Mouse (Mus musculus): Measurements from ENCODE around the gene Ccsap.

The Ccsap gene

DNA sequence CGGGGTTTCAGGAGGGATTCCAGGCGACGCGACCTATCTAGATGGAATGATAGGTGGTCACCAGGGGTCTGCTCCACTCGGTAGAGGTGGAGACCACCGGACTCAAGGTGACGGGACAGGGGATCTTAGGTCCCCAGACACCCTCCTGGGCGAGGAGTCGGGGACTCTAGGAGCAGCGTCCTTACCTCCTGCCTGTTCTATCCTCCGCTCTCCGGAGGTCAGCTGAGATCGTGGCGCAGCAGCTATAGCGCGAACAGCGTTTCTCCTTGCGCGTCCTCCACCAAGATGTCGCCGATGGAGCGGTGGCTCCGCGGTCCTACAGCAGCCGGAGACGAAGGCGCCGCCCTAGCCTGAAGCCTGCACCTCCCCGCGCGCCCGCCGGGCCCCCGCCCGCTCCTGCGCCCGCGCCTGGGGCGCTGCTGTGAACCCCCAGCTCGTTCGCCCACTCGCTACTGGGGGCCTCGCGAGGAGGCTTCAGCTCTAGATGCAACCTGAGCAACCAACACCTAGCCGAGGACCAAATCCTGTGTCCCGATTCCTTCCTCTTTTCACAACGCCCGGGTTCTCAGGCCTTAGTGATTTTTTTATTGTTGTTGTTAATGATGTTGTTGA is at the start of gene Ccsap:
TSS of gene Ccsap (minus strand) at position 562 of the 612 bp plus-strand sequence.
- no peak for DNase-seq (ENCODE audit: low read depth, low spot score)

DNA sequence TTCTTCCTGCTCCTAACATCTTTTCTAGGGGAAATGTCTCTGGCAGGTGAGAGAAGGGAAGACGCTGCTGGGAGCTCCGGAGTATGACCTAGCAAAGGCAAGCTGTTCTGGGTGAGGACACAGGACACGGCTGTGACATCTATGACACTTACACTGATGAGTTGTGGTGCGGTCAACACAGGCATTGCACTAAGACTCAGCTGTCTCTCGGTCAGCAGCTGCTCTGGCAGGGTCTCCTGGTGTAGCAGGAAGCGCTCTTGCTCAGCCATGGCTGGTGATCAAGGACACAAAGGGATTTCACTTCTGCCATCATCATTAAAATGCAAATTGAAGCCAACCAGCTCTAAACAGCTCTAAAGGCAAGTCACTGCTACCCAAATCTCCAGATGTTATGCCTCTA is 47.6 kb upstream of the Ccsap start:
- no peak for DNase-seq (ENCODE audit: low read depth, low spot score)

DNA sequence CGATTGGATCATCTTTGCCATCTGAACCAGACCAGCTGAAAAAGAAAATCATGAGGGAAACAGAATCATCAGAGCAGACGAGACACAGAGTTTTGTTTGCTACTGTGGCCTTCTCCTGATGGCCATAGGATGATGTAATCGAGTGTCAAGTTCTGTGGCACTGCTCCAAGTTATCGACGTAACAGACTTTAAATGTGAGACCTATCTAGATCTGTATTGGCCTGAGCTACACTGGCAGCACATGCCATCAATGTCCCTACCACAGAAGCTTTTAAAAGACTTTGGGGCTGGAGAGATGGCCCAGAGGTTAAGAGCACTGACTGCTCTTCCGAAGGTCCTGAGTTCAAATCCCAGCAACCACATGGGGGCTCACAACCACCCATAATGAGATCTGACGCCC is 42.6 kb upstream of the Ccsap start:
- DNase-seq (ENCODE audit: low read depth, low spot score), result no peak

DNA sequence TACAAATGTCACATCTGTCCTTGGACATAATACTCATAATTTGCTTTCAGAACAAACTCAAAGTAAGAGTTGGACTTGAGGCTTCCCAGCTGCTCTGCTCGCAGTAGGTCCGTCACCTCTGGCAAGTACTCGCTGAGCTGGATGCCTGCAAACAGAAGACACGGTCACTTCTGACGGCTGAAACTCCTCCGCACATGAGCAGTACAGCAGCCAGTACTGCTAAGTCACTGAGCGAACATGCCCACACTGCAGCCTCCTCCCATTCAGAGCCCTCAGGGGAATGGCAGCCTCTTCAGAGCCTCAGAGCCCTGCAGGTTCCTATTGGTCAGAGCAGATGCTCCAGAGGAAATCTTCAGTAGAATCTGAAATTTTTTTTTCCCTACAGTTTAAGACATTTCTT is 39.4 kb upstream of the Ccsap start:
- DNase-seq (ENCODE audit: low read depth, low spot score), result no peak

DNA sequence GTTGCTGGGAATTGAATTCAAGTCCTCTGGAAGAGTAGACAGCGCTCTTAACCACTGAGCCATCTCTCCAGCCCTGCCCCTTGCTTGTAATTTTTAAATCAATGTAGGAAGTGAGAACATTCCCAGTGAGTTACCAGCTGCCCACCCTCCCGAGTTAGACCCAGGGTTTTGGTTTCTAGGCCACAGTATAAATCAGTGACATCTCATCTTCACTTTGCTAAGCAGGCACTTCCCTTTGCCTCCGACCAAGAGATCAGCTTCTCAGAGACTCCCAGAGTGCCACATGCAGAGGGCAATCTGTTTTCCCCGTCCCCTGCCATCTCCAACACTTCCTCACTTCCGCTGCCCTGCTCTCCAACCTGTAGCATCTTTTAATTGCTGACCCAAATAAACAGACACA is 38.6 kb upstream of the Ccsap start:
- no peak for DNase-seq (ENCODE audit: low read depth, low spot score)

DNA sequence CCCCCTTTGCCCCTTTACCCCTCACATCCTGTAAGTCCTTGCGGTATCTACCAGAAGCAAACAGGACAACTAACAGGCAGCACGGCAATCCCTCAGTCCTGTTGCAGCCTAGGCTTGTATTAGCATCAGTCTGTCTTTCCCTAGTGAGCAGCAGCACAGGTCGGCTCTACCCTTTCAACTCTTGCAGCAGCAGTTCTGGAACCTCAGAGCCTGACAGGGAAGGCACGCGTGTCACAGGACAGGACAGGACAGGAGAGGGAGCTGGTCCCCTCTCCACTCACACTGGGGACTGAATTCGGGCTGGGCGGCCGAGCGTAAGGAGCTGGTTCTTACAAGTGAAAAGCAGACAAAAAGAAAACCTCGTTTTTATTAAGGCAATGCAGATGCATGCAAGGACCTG is 36.8 kb upstream of the Ccsap start:
- DNase-seq (ENCODE audit: low read depth, low spot score), result no peak

DNA sequence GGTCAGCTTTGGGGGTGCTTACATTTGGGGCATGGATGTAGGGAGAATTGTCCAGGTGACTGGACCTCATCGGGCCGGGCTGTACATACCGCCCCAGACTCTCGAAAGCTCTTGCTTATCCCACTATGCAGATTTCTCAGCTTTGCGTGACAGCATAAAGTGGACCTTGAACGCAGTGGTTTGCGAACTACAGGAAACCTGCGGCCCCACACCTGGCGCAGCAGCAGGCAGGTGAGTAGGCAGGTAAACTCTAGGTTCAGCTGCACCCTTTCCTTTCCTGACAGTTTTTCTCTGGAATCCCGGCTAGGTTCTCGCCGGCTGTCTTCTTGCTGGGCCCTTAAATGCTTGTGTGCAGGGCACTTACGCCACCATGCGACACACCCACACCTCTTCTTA is 36.4 kb upstream of the Ccsap start:
- no peak for DNase-seq (ENCODE audit: low read depth, low spot score)

DNA sequence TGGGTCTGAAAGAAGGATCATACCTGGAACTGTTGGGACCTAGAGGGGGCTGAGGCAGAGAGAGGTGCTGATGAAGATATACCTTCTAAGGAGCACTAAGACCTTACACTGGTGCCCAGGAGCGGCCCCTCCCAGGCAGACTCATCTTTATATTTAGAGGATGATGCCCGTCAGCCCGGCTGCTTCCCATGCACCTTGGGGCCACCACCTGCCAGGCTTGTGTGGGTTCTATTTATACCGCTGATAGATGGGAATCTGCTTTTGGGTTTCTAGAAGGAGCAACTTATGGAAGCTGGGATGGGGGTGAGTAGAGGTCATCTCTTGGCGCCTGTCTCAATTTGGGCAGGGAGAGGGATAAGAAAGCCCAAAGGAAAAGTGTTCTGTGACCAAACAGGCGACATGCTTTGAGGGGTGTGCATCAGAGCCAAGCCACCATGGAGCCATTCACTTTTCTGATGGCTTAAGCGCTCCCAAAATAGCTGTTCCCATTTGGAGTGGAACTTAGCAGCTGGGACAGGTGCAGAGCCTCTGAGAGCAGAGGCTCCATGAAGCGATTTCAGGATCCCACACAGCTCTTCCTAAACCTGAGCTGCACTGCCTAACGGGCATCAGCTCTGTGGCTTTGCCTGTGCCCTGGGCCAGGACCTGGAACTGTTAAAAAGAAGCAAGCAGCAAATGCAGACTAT is 35.8 kb upstream of the Ccsap start:
- no peak for DNase-seq (ENCODE audit: low read depth, low spot score)

DNA sequence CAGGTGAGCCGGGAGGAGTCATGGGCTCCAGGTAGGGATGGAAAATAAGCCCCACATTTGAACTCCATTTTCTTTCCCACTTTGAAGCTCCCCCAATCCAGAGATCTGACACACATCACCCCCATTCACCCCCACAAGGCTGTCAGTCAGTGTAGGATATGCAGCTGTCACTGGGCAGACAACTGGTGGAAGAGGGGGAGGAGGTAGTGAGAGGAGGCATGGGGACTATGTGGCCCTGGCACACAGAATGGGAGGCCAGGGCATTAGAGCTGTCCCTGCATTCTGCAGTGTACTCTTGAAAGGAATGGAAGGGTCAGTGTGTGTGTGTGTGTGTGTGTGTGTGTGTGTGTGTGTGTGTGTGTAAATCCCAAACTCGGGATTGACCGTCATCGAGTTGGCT is 35.2 kb upstream of the Ccsap start:
- no peak for DNase-seq (ENCODE audit: low read depth, low spot score)

DNA sequence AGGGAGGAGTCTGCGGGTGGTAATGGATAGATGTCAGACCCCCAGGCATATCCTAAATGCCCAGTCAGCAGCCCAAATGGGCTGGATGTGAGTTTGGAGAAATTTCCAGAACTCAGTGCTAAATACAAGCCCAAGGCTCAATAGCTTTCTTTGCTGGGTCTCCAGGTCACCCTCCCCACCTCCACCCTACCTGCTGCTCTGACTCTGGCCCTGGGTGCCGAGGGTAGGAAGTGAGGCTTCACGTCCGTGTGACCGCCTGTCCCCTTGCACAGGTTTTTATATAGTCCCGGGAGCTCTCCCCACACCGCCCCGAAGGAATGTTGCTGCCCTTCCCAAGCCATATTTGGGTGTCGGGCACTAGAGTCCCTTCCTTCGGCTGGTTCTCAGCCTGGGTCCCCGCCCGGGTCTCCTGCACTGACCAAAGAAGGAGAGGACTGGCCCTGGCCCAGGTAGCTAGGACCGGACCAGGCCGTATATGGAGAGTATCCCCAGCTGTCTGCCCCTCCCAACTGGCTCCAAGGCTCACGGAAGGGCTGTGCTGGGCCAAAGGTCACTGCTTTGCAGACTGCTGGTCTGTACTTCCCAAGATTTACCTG is 34.6 kb upstream of the Ccsap start, which contains the start of gene Acta1:
TSS of gene Acta1 (minus strand) at position 250 of the 596 bp plus-strand sequence.
- DNase-seq (ENCODE audit: low read depth, low spot score), result no peak

DNA sequence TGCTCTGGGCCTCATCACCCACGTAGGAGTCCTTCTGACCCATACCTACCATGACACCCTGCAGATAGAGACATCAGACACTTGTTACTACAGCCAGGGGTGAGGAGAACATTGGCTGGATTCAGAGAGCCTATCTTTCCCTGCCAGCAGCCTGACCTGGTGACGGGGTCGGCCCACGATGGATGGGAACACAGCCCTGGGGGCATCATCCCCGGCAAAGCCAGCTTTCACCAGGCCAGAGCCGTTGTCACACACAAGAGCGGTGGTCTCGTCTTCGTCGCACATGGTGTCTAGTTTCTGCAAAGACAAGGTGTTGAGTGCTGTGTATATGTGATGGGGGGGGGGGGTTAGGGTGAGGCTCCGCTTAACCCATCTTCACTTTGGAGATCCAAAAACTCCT is 33.4 kb upstream of the Ccsap start:
- DNase-seq (ENCODE audit: low read depth, low spot score), result no peak

DNA sequence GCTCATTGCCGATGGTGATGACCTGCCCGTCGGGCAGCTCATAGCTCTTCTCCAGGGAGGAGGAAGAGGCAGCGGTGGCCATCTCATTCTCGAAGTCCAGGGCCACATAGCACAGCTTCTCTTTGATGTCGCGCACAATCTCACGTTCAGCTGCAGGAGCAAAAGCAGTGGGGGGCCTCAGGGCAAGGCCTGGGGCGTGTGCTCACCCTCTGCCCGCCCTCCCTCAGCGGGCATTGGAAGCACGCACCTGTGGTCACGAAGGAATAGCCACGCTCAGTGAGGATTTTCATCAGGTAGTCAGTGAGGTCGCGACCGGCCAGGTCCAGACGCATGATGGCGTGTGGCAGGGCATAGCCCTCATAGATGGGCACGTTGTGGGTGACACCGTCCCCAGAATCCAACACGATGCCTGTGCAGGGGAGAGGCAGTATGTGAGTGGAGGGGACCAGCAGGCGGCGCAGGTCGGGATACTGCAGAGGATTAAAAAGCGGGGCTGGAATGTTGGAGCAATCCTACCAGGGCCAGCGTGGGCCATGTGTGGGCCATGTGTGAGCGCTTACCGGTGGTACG is 32.7 kb upstream of the Ccsap start:
- no peak for DNase-seq (ENCODE audit: low read depth, low spot score)

DNA sequence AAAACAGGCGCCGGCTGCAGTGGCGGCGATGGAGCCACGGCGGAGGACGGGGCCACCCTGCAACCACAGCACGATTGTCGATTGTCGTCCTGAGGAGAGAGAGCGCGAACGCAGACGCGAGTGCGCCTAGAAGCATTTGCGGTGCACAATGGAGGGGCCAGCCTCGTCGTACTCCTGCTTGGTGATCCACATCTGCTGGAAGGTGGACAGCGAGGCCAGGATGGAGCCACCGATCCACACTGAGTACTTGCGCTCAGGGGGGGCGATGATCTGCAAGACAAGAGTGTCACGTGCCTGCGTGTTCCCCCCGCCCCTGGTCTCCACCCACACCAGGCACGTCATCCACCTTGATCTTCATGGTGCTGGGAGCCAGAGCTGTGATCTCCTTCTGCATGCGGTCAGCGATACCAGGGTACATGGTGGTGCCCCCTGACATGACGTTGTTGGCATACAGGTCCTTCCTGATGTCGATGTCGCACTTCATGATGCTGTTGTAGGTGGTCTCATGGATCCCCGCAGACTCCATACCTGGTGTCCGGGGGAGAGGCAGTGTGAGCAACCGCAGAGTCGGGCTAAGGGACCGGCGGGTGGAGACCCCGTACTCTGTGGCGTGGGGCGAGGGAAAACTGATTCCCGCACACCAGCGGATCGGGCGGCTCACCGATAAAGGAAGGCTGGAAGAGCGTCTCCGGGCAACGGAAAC is 32.0 kb upstream of the Ccsap start:
- DNase-seq (ENCODE audit: low read depth, low spot score), result peak; percentile 74

DNA sequence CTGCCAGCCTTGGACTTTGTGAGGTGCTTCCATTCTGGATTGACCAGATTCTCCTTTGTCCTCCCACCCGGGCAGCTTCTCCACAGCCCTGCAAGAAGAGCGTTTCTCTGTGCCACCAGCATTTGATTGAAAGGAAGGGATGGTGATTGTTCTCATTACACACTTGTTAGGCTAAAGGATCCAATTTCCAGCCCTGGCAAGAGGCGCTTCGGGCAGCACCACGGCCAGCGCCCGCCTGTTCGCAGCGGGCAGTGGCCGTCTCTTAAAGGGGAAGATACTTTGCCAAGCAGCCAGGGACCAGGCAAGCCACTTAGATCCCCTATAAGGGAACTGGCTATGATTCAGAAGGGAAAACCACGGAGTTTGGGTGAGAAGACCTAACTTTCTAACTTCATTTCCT is 31.3 kb upstream of the Ccsap start:
- DNase-seq (ENCODE audit: low read depth, low spot score), result no peak

DNA sequence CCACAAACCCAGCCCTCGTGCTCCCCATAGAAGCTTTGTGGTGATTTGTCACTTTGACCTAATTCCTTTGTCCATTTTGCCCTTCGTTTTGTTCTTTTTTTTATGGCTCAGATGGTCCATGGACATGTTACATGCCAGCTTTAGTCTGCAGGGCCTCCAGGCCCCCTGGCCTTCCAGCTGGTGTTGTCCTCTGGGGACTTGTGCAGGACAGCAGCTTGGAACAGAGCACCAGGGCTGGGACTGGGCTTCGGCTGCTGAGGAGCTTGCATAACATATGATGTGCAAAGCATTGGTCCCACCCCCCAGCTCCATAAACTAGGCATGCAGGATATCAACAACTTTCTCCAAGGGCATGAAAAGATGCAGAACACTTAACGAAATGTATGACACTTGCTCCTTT is 29.8 kb upstream of the Ccsap start:
- no peak for DNase-seq (ENCODE audit: low read depth, low spot score)

DNA sequence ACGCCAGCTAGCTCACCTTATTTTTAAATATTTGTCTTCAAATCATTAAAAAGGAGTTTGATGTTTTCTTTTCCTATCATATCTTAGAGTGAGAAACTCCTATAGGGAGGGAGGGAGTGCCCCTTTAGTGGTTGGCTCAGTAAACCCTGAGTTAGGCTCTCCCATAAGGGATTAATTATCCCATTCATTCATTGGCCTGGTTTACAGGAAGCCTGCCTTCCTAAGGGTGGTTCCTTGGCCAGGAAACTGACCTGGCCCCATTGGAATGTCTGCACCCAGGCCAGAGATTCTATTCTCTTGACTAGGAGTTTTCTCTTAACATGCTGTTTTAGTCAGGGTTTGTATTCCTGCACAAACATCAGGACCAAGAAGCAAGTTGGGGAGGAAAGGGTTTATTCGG is 27.9 kb upstream of the Ccsap start:
- no peak for DNase-seq (ENCODE audit: low read depth, low spot score)

DNA sequence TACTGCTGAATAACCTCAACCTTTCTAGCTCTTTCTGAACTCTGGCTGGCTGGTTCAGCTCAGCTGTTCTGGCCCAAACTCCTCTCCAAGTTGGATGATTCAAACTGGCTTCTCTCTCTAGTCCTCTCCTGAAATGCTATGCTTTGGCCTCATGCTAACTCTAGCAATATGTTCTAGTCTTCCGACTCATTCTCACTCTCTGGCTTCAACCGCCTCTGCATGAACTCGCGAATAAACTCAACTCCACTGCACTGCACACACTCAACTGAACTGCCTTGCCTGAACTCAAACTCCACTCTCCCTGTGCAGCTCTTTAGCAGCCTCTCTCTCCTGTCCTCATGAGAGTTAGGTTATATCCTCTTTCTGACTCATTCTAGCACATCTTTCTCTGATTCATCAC is 27.2 kb upstream of the Ccsap start:
- no peak for DNase-seq (ENCODE audit: low read depth, low spot score)

DNA sequence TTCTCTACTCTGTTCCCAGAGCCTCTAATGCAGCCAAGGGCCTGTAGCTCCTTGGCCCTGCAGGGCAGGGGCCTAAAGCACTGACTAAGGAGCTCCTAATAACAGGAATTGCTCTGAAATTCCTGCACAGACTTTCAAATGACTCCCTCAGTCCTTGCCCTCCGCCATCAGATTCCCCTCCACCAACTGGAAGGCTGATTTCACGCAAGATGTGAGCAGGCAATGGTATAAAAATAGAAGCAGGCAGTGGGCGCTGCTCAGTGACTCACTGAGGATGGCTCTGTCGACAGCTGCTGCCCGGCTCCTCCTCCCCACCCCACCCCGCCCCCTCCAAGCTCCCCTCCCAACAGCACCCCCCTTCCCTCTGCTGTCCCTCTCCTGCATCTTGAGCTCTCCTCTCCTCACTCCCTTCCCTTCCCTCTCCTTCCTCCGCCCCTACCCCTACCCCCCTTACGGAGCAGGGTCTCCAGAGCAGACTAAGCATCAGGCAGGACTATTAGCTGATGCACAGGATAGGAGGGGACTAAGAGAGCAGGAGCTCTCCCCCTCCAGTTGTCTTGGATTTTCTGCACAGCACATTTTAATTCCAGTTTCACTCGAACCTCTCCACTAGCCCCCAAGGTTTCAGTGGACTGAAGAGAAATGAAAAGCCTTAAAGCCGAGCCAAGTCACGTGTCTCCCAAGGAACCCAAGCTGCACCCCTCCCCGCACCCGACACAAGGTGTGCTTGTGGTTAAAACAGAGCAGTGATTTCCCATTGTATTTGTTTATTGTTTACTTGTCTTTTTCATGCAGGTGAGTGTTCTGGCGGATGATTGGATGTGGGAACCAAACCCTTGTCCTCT is 24.9 kb upstream of the Ccsap start:
- DNase-seq (ENCODE audit: low read depth, low spot score), result peak; percentile 49

DNA sequence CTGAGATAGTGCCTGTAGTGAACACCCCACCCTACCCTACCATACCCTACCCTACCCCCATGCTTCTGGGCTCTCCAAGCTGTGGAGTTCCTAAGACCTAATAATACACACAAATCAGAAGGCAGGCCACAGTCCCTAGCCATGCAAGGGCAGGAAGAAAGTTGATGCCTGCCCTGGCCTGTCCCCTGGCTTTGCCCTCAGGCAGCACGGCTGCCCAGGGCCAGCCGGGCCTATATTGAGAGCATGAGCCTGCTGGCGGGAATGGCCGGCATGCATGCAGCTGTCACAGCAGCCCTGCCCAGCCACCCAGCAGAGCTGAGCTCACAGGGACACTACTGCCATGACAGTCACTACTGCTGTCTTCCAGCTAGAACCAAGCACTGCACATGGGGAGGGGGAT is 23.1 kb upstream of the Ccsap start:
- no peak for DNase-seq (ENCODE audit: low read depth, low spot score)

DNA sequence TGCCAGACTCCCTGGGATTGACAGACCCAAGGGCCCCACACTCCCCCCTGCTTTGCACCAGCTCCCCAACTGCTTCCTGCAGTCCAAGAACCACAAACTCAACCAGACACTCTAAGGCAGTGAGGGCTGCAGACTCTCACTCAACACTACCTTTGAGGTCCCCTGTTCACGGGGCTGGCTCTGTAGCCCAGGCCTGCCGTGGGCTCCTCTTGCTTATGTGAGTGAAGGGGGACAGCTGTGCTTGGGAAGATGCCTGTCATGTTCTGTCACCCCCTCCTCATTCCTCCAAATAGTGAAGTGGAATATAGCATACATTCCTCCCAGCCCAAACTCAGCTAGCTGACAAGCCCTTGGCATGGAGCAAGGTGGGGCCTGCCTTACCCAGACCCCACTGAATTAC is 22.4 kb upstream of the Ccsap start:
- DNase-seq (ENCODE audit: low read depth, low spot score), result no peak

DNA sequence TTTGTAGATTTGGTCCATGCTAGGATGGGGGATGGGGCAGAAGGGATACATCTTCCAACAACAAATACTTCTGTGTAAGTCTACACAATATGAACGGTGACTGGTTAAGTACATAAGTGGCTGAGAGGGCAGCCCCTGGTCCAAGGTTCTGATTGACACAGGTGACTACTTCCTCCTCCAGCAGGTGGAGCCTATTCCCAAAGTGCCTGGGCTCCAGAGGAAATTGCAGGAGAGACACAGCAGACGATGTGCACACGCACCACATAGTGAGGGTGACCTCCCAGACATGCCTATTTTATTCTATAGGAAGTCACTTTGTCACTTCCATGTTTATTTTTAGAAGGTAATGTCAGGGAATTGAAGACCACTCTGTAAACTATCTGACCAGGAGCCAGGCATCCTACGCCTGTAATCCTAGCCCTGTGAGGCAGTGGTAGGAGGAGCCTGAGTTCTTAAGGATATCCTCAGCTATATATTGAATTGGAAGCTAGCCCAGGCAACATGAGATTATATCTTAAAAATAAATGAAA is 20.9 kb upstream of the Ccsap start:
- no peak for DNase-seq (ENCODE audit: low read depth, low spot score)

Measured in brain, embryonic 18.5 days (tissue).